In genomic region chr19:43611110-43611509, GRCm38 (mm10) we compare ENCODE assay signal across 20 mouse cellular contexts. TPM values are rescaled to one million over a fixed set of nuclear protein-coding genes. Genes with fewer than 3 reads are reported as not detected.
A peak's percentile ranks its signal among the peaks of the same experiment; 100 is the strongest.
DNase-seq lines count a peak whose midpoint lies in the region; ATAC-seq lines count a peak whose summit lies in the region.
"Had no signal": no experiment of that assay in that cellular context is flagged by ENCODE, and none has a peak within 500 bp of the region (broad histone marks: within the 10 kb centered on the region; RNA-seq: fewer than 3 reads in every experiment).

No protein-coding gene starts in this region.

- peak overlapping the region; percentile 10; the same call in 1 of the 2 replicates for H3K4me3 ChIP-seq in heart, embryonic 12.5 days
- no peak overlapping the region for H3K4me3 ChIP-seq in neural tube, embryonic 15.5 days (replicated peaks)
- H3K4me3 ChIP-seq in stomach, embryonic 15.5 days (replicated peaks), result peak overlapping the region; percentile 41
- H3K4me3 ChIP-seq: hindbrain, embryonic 13.5 days had no signal

- peaks cover 85% of the 10 kb centered on the region for H3K27me3 ChIP-seq in heart, embryonic 12.5 days (replicated peaks)
- H3K27me3 ChIP-seq in neural tube, embryonic 15.5 days (replicated peaks), result peaks cover 73% of the 10 kb centered on the region
- H3K27me3 ChIP-seq in stomach, embryonic 15.5 days (replicated peaks), result peaks cover 79% of the 10 kb centered on the region

- WGBS in heart, embryonic 12.5 days, result 13% methylated on average over 8 of the region's 8 CpGs
- WGBS in neural tube, embryonic 15.5 days, result 7% methylated on average over 8 of the region's 8 CpGs
- 20% methylated on average over 8 of the region's 8 CpGs for WGBS in stomach, embryonic 15.5 days

- no peak for DNase-seq in heart, postnatal 25 days (ENCODE audit: low spot score)
- DNase-seq in neural tube, embryonic 10.5 days (ENCODE audit: extremely low spot score, low spot score), result peak; percentile 43
- peak; percentile 10 for DNase-seq in induced T-regulatory cell, adult 2 months (ENCODE audit: low read depth)
- DNase-seq in kidney, adult 11 months, result no peak
- no peak for DNase-seq in frontal cortex, adult 2 months (ENCODE audit: extremely low spot score in 1 of 2, low spot score in 1 of 2)
- DNase-seq: cerebellum, adult 11 months; cerebellum, postnatal 25 days; gastrocnemius, postnatal 14 days; right cerebral cortex, adult 18-20 months had no signal

- H3K9me3 ChIP-seq in heart, embryonic 12.5 days (replicated peaks), result no peaks in the 10 kb centered on the region
- no peaks in the 10 kb centered on the region for H3K9me3 ChIP-seq in neural tube, embryonic 15.5 days (replicated peaks)
- no peaks in the 10 kb centered on the region for H3K9me3 ChIP-seq in stomach, embryonic 15.5 days
- H3K9me3 ChIP-seq: embryonic facial prominence, embryonic 12.5 days; hindbrain, embryonic 13.5 days; kidney, embryonic 15.5 days had no signal

- peaks cover 35% of the 10 kb centered on the region for H3K4me1 ChIP-seq in heart, embryonic 12.5 days (replicated peaks)
- H3K4me1 ChIP-seq in neural tube, embryonic 15.5 days, result peaks cover 16% of the 10 kb centered on the region
- peaks cover 22% of the 10 kb centered on the region for H3K4me1 ChIP-seq in stomach, embryonic 15.5 days

- H3K27ac ChIP-seq in heart, embryonic 12.5 days (ENCODE audit: poor library complexity, severe bottlenecking), result no peak overlapping the region
- H3K27ac ChIP-seq in neural tube, embryonic 15.5 days (replicated peaks), result no peak overlapping the region
- H3K27ac ChIP-seq in stomach, embryonic 15.5 days, result no peak overlapping the region
- H3K27ac ChIP-seq: embryonic facial prominence, embryonic 12.5 days; hindbrain, embryonic 13.5 days; kidney, embryonic 15.5 days had no signal

- ATAC-seq in heart, embryonic 12.5 days (ENCODE audit: insufficient number of reproducible peaks, low FRiP score), result no peak
- no peak for ATAC-seq in neural tube, embryonic 15.5 days (ENCODE audit: low FRiP score)
- no peak for ATAC-seq in stomach, embryonic 15.5 days (ENCODE audit: insufficient read depth, low FRiP score, low read depth)

- H3K4me2 ChIP-seq in heart, embryonic 12.5 days, result no peak overlapping the region
- no peak overlapping the region for H3K4me2 ChIP-seq in neural tube, embryonic 15.5 days
- peak overlapping the region; percentile 33 for H3K4me2 ChIP-seq in stomach, embryonic 15.5 days
- H3K4me2 ChIP-seq: hindbrain, embryonic 13.5 days; lung, embryonic 14.5 days had no signal

- intact Hi-C loops in heart, postnatal 25 days (cut with DNase I), result loop anchor here (5.0 kb wide), 1 partner anchor 39 kb away; no protein-coding TSS in a partner anchor

- H3K36me3 ChIP-seq in heart, embryonic 12.5 days, result no peaks in the 10 kb centered on the region
- no peaks in the 10 kb centered on the region for H3K36me3 ChIP-seq in neural tube, embryonic 15.5 days
- no peaks in the 10 kb centered on the region for H3K36me3 ChIP-seq in stomach, embryonic 15.5 days
- H3K36me3 ChIP-seq: embryonic facial prominence, embryonic 12.5 days; hindbrain, embryonic 13.5 days; kidney, embryonic 15.5 days had no signal

- no peak overlapping the region for H3K9ac ChIP-seq in heart, embryonic 12.5 days
- H3K9ac ChIP-seq in neural tube, embryonic 15.5 days (replicated peaks), result no peak overlapping the region
- H3K9ac ChIP-seq in stomach, embryonic 15.5 days, result no peak overlapping the region
- H3K9ac ChIP-seq: embryonic facial prominence, embryonic 12.5 days; hindbrain, embryonic 13.5 days; kidney, embryonic 15.5 days; lung, embryonic 14.5 days had no signal

RNA-seq across cellular contexts. Expression of gene Nkx2-3, which starts 1.0 kb away (rescaled TPM):
- polyA plus RNA-seq in heart, embryonic 12.5 days (2016; fragmentation: Nextera tagmentation; extraction: Ambion mirVana), result not detected in 2 replicates
- not detected for total RNA-seq in heart, postnatal 25 days (2021)
- 5.5 TPM in 1 of 2 replicates, not detected in the other for polyA plus RNA-seq in neural tube, embryonic 15.5 days (2015; fragmentation: Nextera tagmentation; extraction: Ambion mirVana)
- polyA plus RNA-seq in stomach, embryonic 15.5 days (2015; fragmentation: Nextera tagmentation; extraction: Ambion mirVana), result 26.3 and 31.4 TPM in 2 replicates
- 0.04 TPM in 1 of 2 replicates, not detected in the other for polyA plus RNA-seq in frontal cortex, adult 2 months (2012; rRNA removed)
- total RNA-seq: adrenal gland, adult 18-20 months; gastrocnemius, postnatal 14 days; layer of hippocampus, adult 18-20 months had no signal
- polyA plus RNA-seq: hindbrain, embryonic 13.5 days; limb, embryonic 14.5 days; lung, embryonic 14.5 days; thymus, postnatal 0 days had no signal

Comparison
In these comparisons a context has a peak if more than half of its experiments do, and no peak if none do; other contexts are left out.
1. DNase-seq: peak in neural tube, embryonic 10.5 days (single experiment) and induced T-regulatory cell, adult 2 months (single experiment); none in heart, postnatal 25 days (single experiment), kidney, adult 11 months (single experiment) and frontal cortex, adult 2 months (0 of 2).